Comparison of ENCODE assay signal across 24 mouse cellular contexts in genomic region chr19:27585566-27585965, GRCm38 (mm10).
DNase-seq lines count a peak whose midpoint lies in the region; ATAC-seq lines count a peak whose summit lies in the region.
"Had no signal": no experiment of that assay in that cellular context is flagged by ENCODE, and none has a peak within 500 bp of the region (broad histone marks: within the 10 kb centered on the region; RNA-seq: fewer than 3 reads in every experiment).

No protein-coding gene starts in this region.

- no peaks in the 10 kb centered on the region for H3K27me3 ChIP-seq in heart, embryonic 11.5 days (ENCODE audit: control insufficient read depth, insufficient read depth, low read length)
- no peaks in the 10 kb centered on the region for H3K27me3 ChIP-seq in neural tube, embryonic 13.5 days
- H3K27me3 ChIP-seq in neural tube, embryonic 15.5 days (replicated peaks), result no peaks in the 10 kb centered on the region
- H3K27me3 ChIP-seq: CH12.LX; embryonic facial prominence, embryonic 12.5 days; forebrain, embryonic 13.5 days; forebrain, embryonic 15.5 days had no signal

- no peak for ATAC-seq in heart, embryonic 11.5 days (replicated peaks; ENCODE audit: insufficient number of reproducible peaks, low FRiP score, low TSS enrichment)
- 0 out of 2 replicates have a peak, but pooled peaks have one; percentile 40 for ATAC-seq in neural tube, embryonic 13.5 days (ENCODE audit: low read depth)
- no peak for ATAC-seq in neural tube, embryonic 15.5 days (ENCODE audit: low FRiP score)
- ATAC-seq: activated CD4-positive, CD25-positive, alpha-beta regulatory T cell, adult 4 months; CD4-positive, CD25-positive, alpha-beta regulatory T cell, adult 4 months; forebrain, embryonic 13.5 days; forebrain, embryonic 15.5 days; Patski had no signal

- no peaks in the 10 kb centered on the region for H3K9me3 ChIP-seq in heart, embryonic 11.5 days (replicated peaks; ENCODE audit: control insufficient read depth, low read length)
- H3K9me3 ChIP-seq in neural tube, embryonic 13.5 days, result no peaks in the 10 kb centered on the region
- H3K9me3 ChIP-seq in neural tube, embryonic 15.5 days (replicated peaks), result no peaks in the 10 kb centered on the region
- H3K9me3 ChIP-seq: embryonic facial prominence, embryonic 10.5 days; embryonic facial prominence, embryonic 12.5 days; forebrain, embryonic 13.5 days; forebrain, embryonic 15.5 days; G1E had no signal

- H3K36me3 ChIP-seq in heart, embryonic 11.5 days (ENCODE audit: control insufficient read depth, insufficient read depth, low read length), result no peaks in the 10 kb centered on the region
- H3K36me3 ChIP-seq in neural tube, embryonic 13.5 days, result no peaks in the 10 kb centered on the region
- no peaks in the 10 kb centered on the region for H3K36me3 ChIP-seq in neural tube, embryonic 15.5 days
- H3K36me3 ChIP-seq: embryonic facial prominence, embryonic 10.5 days; embryonic facial prominence, embryonic 12.5 days; forebrain, embryonic 15.5 days; G1E had no signal

- no peak overlapping the region for H3K27ac ChIP-seq in heart, embryonic 11.5 days (ENCODE audit: low read depth, low read length)
- no peak overlapping the region for H3K27ac ChIP-seq in neural tube, embryonic 13.5 days (replicated peaks)
- no peak overlapping the region for H3K27ac ChIP-seq in neural tube, embryonic 15.5 days (replicated peaks)
- H3K27ac ChIP-seq: embryonic facial prominence, embryonic 10.5 days; embryonic facial prominence, embryonic 12.5 days; forebrain, embryonic 13.5 days; forebrain, embryonic 15.5 days had no signal

- H3K9ac ChIP-seq in heart, embryonic 11.5 days (ENCODE audit: low read depth, low read length), result no peak overlapping the region
- no peak overlapping the region for H3K9ac ChIP-seq in neural tube, embryonic 13.5 days
- no peak overlapping the region for H3K9ac ChIP-seq in neural tube, embryonic 15.5 days (replicated peaks)
- H3K9ac ChIP-seq: embryonic facial prominence, embryonic 12.5 days; forebrain, embryonic 13.5 days; forebrain, embryonic 15.5 days had no signal

- no peak overlapping the region for H3K4me3 ChIP-seq in heart, embryonic 11.5 days (ENCODE audit: low read depth, low read length)
- no peak overlapping the region for H3K4me3 ChIP-seq in neural tube, embryonic 13.5 days
- H3K4me3 ChIP-seq in neural tube, embryonic 15.5 days (replicated peaks), result no peak overlapping the region
- H3K4me3 ChIP-seq: embryonic facial prominence, embryonic 10.5 days; embryonic facial prominence, embryonic 12.5 days; forebrain, embryonic 13.5 days; forebrain, embryonic 15.5 days had no signal

- DNase-seq in heart, adult 11 months, result peak; percentile 42
- DNase-seq in adipocyte (ENCODE audit: low spot score), result peak; percentile 43
- no peak for DNase-seq in ovary, postnatal 14 days (ENCODE audit: low spot score)
- DNase-seq: adrenal gland, adult 2 months; adrenal gland, postnatal 10 days; adrenal gland, postnatal 25 days; B cell, adult 2 months; cerebellum, adult 11-12 months; cerebellum, adult 2 months; cerebellum, adult 9-10 months; cerebellum, postnatal 10 days; cerebellum, postnatal 25 days had no signal

- no peak overlapping the region for H3K4me2 ChIP-seq in heart, embryonic 11.5 days
- no peak overlapping the region for H3K4me2 ChIP-seq in neural tube, embryonic 13.5 days
- H3K4me2 ChIP-seq in neural tube, embryonic 15.5 days, result no peak overlapping the region
- H3K4me2 ChIP-seq: embryonic facial prominence, embryonic 12.5 days; forebrain, embryonic 13.5 days; forebrain, embryonic 15.5 days had no signal

- peaks cover 13% of the 10 kb centered on the region for H3K4me1 ChIP-seq in heart, embryonic 11.5 days (ENCODE audit: control insufficient read depth, insufficient read depth, low read length)
- peaks cover 9% of the 10 kb centered on the region for H3K4me1 ChIP-seq in neural tube, embryonic 13.5 days (replicated peaks)
- H3K4me1 ChIP-seq in neural tube, embryonic 15.5 days, result peaks cover 7% of the 10 kb centered on the region
- H3K4me1 ChIP-seq: embryonic facial prominence, embryonic 10.5 days had no signal

- WGBS in heart, embryonic 11.5 days (ENCODE audit: insufficient replicate concordance), result 88% methylated on average over 6 of the region's 6 CpGs
- WGBS in neural tube, embryonic 13.5 days, result 36% methylated on average over 6 of the region's 6 CpGs
- 37% methylated on average over 6 of the region's 6 CpGs for WGBS in neural tube, embryonic 15.5 days
